Mouse (Mus musculus): ENCODE results near the gene Ldb1. TPM values are rescaled to one million over a fixed set of nuclear protein-coding genes. Genes with fewer than 3 reads are reported as not detected.

Gene Ldb1
- polyA plus RNA-seq, 1 experiment from 2014 or later: 82.5 TPM

DNA sequence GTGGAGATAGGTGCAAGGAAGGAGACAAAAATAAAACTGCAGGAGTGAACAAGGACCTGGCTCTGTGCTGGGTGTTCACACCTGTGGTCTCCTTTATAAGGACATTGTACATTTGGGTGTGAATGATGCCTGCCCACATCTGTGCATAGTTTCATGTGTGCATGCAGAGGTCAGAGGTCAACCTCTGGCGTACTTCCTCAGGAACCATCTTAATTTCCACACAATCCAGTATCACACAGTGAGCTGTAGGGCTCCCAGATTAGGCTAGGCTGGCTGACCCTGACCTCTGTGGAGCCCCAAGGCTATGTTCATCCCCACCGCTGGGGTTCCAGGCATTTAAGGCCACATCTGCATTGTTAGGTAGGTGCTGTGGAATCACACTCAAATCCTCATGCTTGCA lies 2.4 kb upstream of the Ldb1 start:
- no peak for TF ChIP-seq CTCF (IDR thresholded peaks at IDR 0.05; ENCODE audit: low read depth)
- DNase-seq (ENCODE audit: low spot score): no peak
- Histone ChIP-seq H3K4me2 (ENCODE audit: low read length) (no peak overlapping the region), H3K4me1 (replicated peaks; ENCODE audit: insufficient read depth, low read length) (peaks cover 31% of the 10 kb centered on the region), H3K27me3 (ENCODE audit: insufficient read depth, low read length) (no peaks in the 10 kb centered on the region), H3K27ac (no peak overlapping the region), H3K36me3 (ENCODE audit: insufficient read depth, low read length) (no peaks in the 10 kb centered on the region), H3K4me3 (replicated peaks; ENCODE audit: low read depth, low read length) (no peak overlapping the region), H3K9ac (ENCODE audit: low read depth, low read length) (no peak overlapping the region), H3K9me3 (replicated peaks; ENCODE audit: low read length) (no peaks in the 10 kb centered on the region)
- 73% methylated on average over 2 of the region's 2 CpGs for WGBS
- ATAC-seq (replicated peaks; ENCODE audit: low FRiP score, low read depth): no peak

DNA sequence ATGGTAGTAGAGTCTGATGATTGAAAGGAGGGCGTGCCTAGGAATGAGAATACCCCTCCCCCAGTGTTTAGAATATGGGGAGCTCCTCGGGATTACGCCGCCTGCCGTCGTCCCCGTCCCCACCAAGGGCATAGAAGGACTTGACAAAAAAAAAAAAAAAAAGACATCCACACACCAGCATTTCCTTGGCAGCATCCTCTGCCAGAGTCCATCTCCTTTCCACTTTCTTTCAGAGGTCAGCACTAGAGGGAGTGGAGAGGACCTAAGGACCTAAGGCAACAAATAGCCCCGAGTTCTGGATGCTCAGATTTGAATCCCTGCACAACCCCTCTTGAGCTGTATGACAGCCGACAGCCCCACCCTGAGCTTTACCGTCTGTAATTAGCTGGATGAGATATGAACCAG lies 1.6 kb upstream of the Ldb1 start:
- Histone ChIP-seq H3K4me1 (replicated peaks; ENCODE audit: insufficient read depth, low read length) (peaks cover 38% of the 10 kb centered on the region), H3K9ac (ENCODE audit: low read depth, low read length) (peak overlapping the region; percentile 95; the same call in 1 of the 2 replicates), H3K27ac (peak overlapping the region; percentile 99), H3K27me3 (ENCODE audit: insufficient read depth, low read length) (no peaks in the 10 kb centered on the region), H3K4me2 (ENCODE audit: low read length) (peak overlapping the region; percentile 86), H3K4me3 (replicated peaks; ENCODE audit: low read depth, low read length) (0 out of 2 replicates have a peak overlapping the region, but pooled peaks have one; percentile 99), H3K36me3 (ENCODE audit: insufficient read depth, low read length) (no peaks in the 10 kb centered on the region), H3K9me3 (replicated peaks; ENCODE audit: low read length) (no peaks in the 10 kb centered on the region)
- TF ChIP-seq CTCF (IDR thresholded peaks at IDR 0.05; ENCODE audit: low read depth): peak; percentile 40
- no peak for ATAC-seq (replicated peaks; ENCODE audit: low FRiP score, low read depth)
- 8% methylated on average over 10 of the region's 10 CpGs for WGBS
- peak; percentile 69 for DNase-seq (ENCODE audit: low spot score)

DNA sequence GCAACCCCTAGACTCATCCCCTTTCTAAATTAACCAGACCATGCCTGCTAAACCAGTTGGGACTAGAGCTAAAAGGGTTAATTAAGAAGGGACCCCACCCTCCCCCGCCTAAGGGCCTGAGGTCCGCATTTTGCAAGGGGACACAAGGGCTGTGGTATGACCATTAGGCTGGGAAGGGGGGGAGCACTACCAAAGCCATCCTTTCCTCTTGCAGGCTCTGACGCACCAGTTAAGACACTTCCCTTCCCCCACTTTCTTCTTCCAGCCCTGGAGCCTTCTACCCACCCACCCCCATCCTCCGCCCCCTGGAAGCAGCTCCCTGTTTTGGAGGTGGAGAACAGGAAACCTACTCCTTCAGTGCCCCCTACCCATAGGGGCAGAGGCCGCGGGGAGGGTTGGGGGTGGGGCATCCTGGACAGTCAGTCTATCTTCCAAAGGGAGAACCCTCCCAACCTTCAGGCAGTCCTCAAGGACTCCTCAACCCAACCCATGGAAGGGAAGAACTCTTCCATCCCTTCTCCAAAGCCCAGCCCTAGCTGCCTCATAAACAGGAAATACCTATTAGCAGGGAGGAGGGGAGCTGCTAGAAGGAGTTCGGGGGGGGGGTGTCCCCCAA lies 790 bp upstream of the Ldb1 start:
- no peaks in the 10 kb centered on the region for H3K9me3 ChIP-seq (replicated peaks; ENCODE audit: low read length)
- H3K27me3 ChIP-seq (ENCODE audit: insufficient read depth, low read length): no peaks in the 10 kb centered on the region
- H3K9ac ChIP-seq (ENCODE audit: low read depth, low read length): peak overlapping the region; percentile 95
- no peaks in the 10 kb centered on the region for H3K36me3 ChIP-seq (ENCODE audit: insufficient read depth, low read length)
- DNase-seq (ENCODE audit: low spot score): peak; percentile 97
- TF ChIP-seq CTCF (IDR thresholded peaks at IDR 0.05; ENCODE audit: low read depth): no peak
- H3K4me2 ChIP-seq (ENCODE audit: low read length): peak overlapping the region; percentile 86
- H3K4me3 ChIP-seq (replicated peaks; ENCODE audit: low read depth, low read length): peak overlapping the region; percentile 99
- H3K27ac ChIP-seq: peak overlapping the region; percentile 99
- peaks cover 46% of the 10 kb centered on the region for H3K4me1 ChIP-seq (replicated peaks; ENCODE audit: insufficient read depth, low read length)
- peak; percentile 49 for ATAC-seq (replicated peaks; ENCODE audit: low FRiP score, low read depth)
- WGBS: 1% methylated on average over 7 of the region's 7 CpGs

DNA sequence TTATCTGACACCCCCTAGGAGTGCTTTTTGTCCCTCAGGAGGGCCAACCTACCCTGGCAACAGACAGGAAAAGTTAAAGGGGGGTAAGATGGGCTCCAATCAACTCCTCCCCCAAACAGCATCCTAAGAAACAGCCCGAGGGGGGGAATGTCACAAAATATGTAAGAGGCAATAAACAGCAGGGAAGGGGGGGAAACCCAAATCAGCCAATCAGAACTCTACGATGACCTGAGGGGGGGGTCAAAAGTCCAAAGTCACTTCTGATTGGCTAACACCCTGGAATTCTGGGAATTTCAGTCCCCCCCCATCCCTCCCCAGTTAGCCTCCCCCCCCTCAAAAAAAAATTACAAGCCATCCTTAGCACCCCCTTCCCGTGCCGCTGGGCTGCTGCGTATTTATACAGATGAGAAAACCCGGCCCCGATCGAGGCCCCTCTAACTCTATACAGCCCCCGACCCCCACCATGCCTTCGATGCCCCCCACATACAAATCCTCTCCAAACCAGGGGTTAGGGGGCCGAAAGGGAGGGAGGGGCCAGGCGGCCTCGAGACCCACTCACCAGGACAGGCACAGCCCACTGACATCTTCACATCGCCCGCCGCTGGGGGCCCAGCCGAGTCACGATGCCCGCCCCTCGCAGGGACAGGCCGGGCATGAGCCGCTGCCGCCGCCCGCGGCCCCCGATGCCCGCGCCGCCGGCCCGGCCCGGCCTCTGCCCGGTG lies 582 bp downstream of the Ldb1 start, which contains the start of gene Pprc1:
Pprc1 (plus strand) TSS at position 616 of the 722 bp plus-strand sequence.
- Histone ChIP-seq H3K4me1 (replicated peaks; ENCODE audit: insufficient read depth, low read length) (peaks cover 55% of the 10 kb centered on the region), H3K9me3 (replicated peaks; ENCODE audit: low read length) (no peaks in the 10 kb centered on the region), H3K27ac (peak within 1 kb of the TSS; percentile 99), H3K36me3 (ENCODE audit: insufficient read depth, low read length) (no peaks in the 10 kb centered on the region), H3K4me2 (ENCODE audit: low read length) (peak within 1 kb of the TSS; percentile 86), H3K4me3 (replicated peaks; ENCODE audit: low read depth, low read length) (peak within 1 kb of the TSS; percentile 99), H3K27me3 (ENCODE audit: insufficient read depth, low read length) (no peaks in the 10 kb centered on the region), H3K9ac (ENCODE audit: low read depth, low read length) (peak within 1 kb of the TSS; percentile 95)
- DNase-seq (ENCODE audit: low spot score) (peak; percentile 89), ATAC-seq (replicated peaks; ENCODE audit: low FRiP score, low read depth) (peak; percentile 10)
- under 1% methylated on average over 33 of the region's 34 CpGs for WGBS
- TF ChIP-seq CTCF (IDR thresholded peaks at IDR 0.05; ENCODE audit: low read depth): no peak

DNA sequence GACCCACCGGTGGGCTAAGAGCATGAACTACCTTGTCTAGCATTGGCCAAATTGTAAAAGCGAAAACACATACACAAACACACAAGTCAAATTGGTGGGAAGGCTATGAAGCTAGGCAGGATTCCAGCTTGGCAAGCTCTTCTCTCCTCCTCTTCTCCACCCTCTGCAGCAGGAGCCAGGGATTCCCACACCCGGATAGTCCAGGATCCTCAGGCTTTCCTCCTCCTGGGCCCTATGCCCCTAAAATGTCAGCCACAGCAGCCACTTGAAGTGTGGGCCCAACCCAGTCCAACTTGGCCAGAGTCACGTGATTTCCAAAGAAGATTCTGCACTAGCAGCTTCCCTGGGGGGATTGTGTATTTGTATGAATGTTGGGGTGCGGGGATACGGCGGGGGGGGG lies 1.6 kb downstream of the Ldb1 start:
- no peak for TF ChIP-seq CTCF (IDR thresholded peaks at IDR 0.05; ENCODE audit: low read depth)

DNA sequence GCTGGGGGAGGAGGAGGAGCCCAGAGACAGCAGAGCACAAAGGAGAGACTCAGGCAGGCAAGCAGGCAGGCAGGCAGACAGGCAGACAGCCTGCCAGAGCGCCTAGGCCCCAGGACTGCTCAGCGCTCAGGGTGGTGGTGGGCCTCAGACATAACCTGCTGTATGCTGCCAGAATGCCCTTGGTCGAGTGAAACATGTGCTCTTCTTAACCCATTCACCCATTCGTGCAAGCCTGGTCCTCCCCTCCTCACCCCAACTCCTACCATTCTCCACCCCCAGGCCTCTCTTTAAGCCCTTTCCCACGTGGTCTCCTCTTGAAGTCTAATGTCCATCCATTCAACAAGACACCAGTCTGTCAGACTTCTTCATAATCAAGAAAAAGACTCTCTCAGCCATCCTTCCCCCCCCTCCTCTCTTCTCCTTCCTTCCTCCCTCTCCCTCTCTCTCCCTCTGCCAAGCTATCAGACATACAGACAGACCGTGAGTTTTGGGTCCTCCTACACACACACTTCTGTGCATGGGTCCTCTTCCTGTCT lies 2.5 kb downstream of the Ldb1 start:
- no peaks in the 10 kb centered on the region for H3K9me3 ChIP-seq (replicated peaks; ENCODE audit: low read length)
- peaks cover 63% of the 10 kb centered on the region for H3K4me1 ChIP-seq (replicated peaks; ENCODE audit: insufficient read depth, low read length)
- ATAC-seq (replicated peaks; ENCODE audit: low FRiP score, low read depth): no peak
- no peak for TF ChIP-seq CTCF (IDR thresholded peaks at IDR 0.05; ENCODE audit: low read depth)
- H3K27ac ChIP-seq: peak overlapping the region; percentile 86
- peak overlapping the region; percentile 86 for H3K4me2 ChIP-seq (ENCODE audit: low read length)
- no peaks in the 10 kb centered on the region for H3K36me3 ChIP-seq (ENCODE audit: insufficient read depth, low read length)
- peak overlapping the region; percentile 20; the same call in 1 of the 2 replicates for H3K4me3 ChIP-seq (replicated peaks; ENCODE audit: low read depth, low read length)
- WGBS: 5% methylated on average over 6 of the region's 6 CpGs
- peak; percentile 60 for DNase-seq (ENCODE audit: low spot score)
- peak overlapping the region; percentile 49 for H3K9ac ChIP-seq (ENCODE audit: low read depth, low read length)
- H3K27me3 ChIP-seq (ENCODE audit: insufficient read depth, low read length): no peaks in the 10 kb centered on the region

More for the DNA sequence above, 1.6 kb downstream of the Ldb1 start:
- Histone ChIP-seq H3K9ac (ENCODE audit: low read depth, low read length) (no peak overlapping the region), H3K27ac (peak overlapping the region; percentile 99; the same call in 1 of the 2 replicates), H3K4me1 (replicated peaks; ENCODE audit: insufficient read depth, low read length) (peaks cover 57% of the 10 kb centered on the region), H3K4me2 (ENCODE audit: low read length) (peak overlapping the region; percentile 86), H3K9me3 (replicated peaks; ENCODE audit: low read length) (no peaks in the 10 kb centered on the region), H3K27me3 (ENCODE audit: insufficient read depth, low read length) (no peaks in the 10 kb centered on the region), H3K4me3 (replicated peaks; ENCODE audit: low read depth, low read length) (peak overlapping the region; percentile 99), H3K36me3 (ENCODE audit: insufficient read depth, low read length) (no peaks in the 10 kb centered on the region)
- DNase-seq (ENCODE audit: low spot score) (no peak), ATAC-seq (replicated peaks; ENCODE audit: low FRiP score, low read depth) (no peak)
- 53% methylated on average over 7 of the region's 7 CpGs for WGBS
